Mouse (Mus musculus) embryonic fibroblast, embryonic 13.5 days (primary cell): ENCODE results near the gene Tfap2d.

ENCODE experiments used
- CTCF ChIP-seq: IDR thresholded peaks from 2 replicates; pipeline ENCODE4 v1.5.1; 2011; ENCODE audit warnings: mild to moderate bottlenecking, control low read depth, low read length, moderate library complexity, borderline replicate concordance; ENCODE audit not compliant: insufficient read depth
- POLR2A ChIP-seq: IDR thresholded peaks from 2 replicates; pipeline ENCODE4 v1.6.1; 2011; ENCODE audit warnings: low read depth, mild to moderate bottlenecking, control low read depth, low read length, moderate library complexity

DNA sequence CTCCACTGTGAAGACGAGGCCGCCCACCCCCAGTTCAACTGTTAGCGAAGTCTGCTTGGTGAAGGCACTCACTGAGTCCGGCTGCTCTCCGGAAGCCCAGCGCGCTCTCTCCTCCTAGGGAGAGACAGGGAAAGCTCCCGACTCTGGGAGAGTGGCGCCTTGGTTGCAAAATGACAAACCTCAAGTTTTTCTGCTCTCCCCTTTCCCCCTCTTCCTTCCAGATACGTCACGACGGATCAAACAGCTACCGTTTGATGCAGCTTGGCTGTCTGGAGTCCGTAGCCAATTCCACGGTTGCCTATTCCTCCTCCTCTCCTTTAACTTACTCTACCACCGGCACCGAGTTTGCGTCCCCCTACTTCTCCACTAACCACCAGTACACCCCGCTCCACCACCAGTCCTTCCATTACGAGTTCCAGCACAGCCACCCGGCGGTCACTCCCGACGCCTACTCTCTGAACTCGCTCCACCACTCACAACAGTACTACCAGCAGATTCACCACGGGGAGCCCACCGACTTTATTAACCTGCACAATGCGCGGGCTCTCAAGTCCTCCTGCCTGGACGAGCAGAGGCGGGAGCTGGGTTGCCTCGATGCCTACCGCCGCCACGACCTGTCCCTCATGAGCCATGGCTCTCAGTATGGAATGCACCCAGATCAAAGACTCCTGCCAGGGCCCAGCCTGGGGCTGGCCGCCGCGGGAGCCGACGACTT is 1.5 kb downstream of the Tfap2d start:
- TF ChIP-seq POLR2A (no peak), CTCF (no peak)
